Mouse (Mus musculus) forebrain, embryonic 15.5 days (tissue): ENCODE data around the gene Cyp2b13. TPM values are rescaled to one million over a fixed set of nuclear protein-coding genes. Genes with fewer than 3 reads are reported as not detected.
"Not testable (repeated sequence)": the region's sequence is repeated elsewhere in the genome, so short reads cannot be mapped to it uniquely, and the experiment has no call there.

Source experiments
- ATAC-seq: fragments of 200-750 bp; cut with Nextera tagmentation; replicated peaks from 2 replicates; pipeline ENCODE4 v1.8.0; 2017; ENCODE audit warnings: mild to moderate bottlenecking, moderate TSS enrichment, moderate library complexity
- H3K27ac ChIP-seq: fragments of 300-500 bp; sonication (generic); replicated peaks from 2 replicates; pipeline ENCODE4 v1.5.1; 2015; ENCODE audit warnings: mild to moderate bottlenecking, inconsistent platforms
- H3K27me3 ChIP-seq: fragments of 300-500 bp; sonication (generic); 2 replicates; pipeline ENCODE4 v1.6.1; 2015; ENCODE audit warnings: inconsistent platforms
- H3K36me3 ChIP-seq: fragments of 300-500 bp; sonication (generic); 2 replicates; pipeline ENCODE4 v1.6.1; 2015; ENCODE audit warnings: mild to moderate bottlenecking, inconsistent platforms
- H3K4me1 ChIP-seq: fragments of 300-500 bp; sonication (generic); 2 replicates; pipeline ENCODE4 v1.6.1; 2015; ENCODE audit warnings: inconsistent platforms
- H3K4me2 ChIP-seq: fragments of 300-500 bp; sonication (generic); replicated peaks from 2 replicates; pipeline ENCODE4 v1.6.1; 2015; ENCODE audit warnings: mild to moderate bottlenecking, inconsistent platforms
- H3K4me3 ChIP-seq: fragments of 300-500 bp; sonication (generic); 2 replicates; pipeline ENCODE4 v1.5.1; 2015; ENCODE audit warnings: mild to moderate bottlenecking, inconsistent platforms
- H3K9ac ChIP-seq: fragments of 300-500 bp; sonication (generic); replicated peaks from 2 replicates; pipeline ENCODE4 v1.6.1; 2015; ENCODE audit warnings: mild to moderate bottlenecking, inconsistent platforms
- H3K9me3 ChIP-seq: fragments of 300-500 bp; sonication (generic); 2 replicates; pipeline ENCODE4 v1.6.1; 2016; ENCODE audit warnings: inconsistent platforms
- whole genome bisulfite sequencing: fragments of 180-500 bp; shearing (Covaris S2); methylation state at CpG from one replicate; pipeline ENCODE4 v1.1.7; 2015; ENCODE audit warnings: mixed read lengths; 5-methylcytosine and 5-hydroxymethylcytosine counted together
- polyA plus RNA-seq: library from polyadenylated mRNA; unstranded; fragments of >200 nt; fragmentation: Nextera tagmentation; extraction: Ambion mirVana; gene quantifications from 2 replicates; pipeline ENCODE4 v1.2.1, GENCODE M21; 2015

The Cyp2b13 gene
- polyA plus RNA-seq = not detected in 2 replicates

- not testable (repeated sequence) for H3K4me1 ChIP-seq, H3K36me3 ChIP-seq, H3K4me2 ChIP-seq, H3K4me3 ChIP-seq, H3K9ac ChIP-seq, H3K27ac ChIP-seq, H3K27me3 ChIP-seq, ATAC-seq, H3K9me3 ChIP-seq
- 87% methylated on average over 2 of the region's 2 CpGs for WGBS
Measured at GRCm38 (mm10) chr7:26061197-26061596, at the start of gene Cyp2b13. Cyp2b13 (plus strand) TSS chr7:26061497.

GRCm38 (mm10) chr7:26019814-26020332, 41.4 kb upstream of the Cyp2b13 start:
- H3K4me1 ChIP-seq, H3K36me3 ChIP-seq, H3K27ac ChIP-seq, H3K27me3 ChIP-seq, H3K9ac ChIP-seq, H3K4me3 ChIP-seq, H3K4me2 ChIP-seq, H3K9me3 ChIP-seq, ATAC-seq: not testable (repeated sequence)
- 100% methylated on average over 1 of the region's 3 CpGs for WGBS

DNA sequence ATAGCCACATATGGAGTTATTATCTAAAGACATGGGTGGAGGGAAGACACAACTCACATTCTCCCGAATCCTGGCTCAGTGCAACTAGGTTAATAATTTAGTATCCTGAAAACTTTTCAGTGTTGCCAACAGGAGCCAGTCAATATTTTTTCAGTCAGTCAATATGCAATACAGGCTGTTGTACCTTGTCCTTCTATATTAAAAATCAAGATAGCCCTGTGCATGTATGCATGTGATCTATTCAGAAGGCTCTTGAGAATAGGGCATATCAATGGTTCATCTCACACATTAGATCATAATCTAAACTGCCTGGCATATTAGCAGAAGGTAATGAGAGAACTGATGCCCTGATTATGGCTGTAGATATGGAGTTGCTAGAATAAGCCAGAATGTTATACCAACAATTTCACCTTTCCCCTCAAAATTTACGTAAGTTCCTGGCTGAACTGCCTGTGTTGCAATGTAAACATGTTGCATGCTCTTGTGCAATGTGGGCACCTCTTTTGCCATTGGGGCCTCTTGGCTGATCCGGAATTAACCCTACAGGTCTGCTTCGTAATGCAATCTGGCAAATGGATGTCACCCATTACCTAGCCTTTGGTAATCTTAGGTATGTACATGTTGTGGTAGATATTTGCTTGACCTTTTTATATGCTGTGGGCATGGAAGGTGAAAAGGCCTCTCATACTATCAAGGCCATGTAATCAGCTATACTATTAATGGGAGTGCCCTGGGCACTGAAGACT, 6.2 kb upstream of the Cyp2b13 start:
- 87% methylated on average over 4 of the region's 4 CpGs for WGBS
- not testable (repeated sequence) for H3K4me2 ChIP-seq, H3K36me3 ChIP-seq, H3K27me3 ChIP-seq, H3K27ac ChIP-seq, H3K9me3 ChIP-seq, ATAC-seq, H3K9ac ChIP-seq, H3K4me3 ChIP-seq, H3K4me1 ChIP-seq

DNA sequence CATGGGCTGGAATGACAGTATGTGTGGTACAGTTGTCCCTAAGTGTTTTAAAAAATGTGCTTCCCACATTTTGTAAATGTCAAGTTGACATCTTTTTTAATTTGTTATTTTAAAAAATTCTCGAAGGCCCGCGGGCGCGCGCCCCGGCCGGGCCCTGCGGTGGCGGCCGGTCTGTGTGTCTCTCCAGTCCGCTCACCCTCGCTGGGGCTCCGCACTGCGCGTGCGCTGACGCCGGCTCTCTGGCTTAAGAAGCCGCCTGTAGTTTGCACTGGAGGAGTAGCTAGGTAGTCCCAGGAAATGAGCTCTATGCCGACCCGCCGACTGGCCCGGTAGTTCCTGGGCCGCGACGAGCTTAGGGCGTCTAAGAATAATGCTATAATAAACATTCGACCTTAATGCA, 10.4 kb downstream of the Cyp2b13 start:
- not testable (repeated sequence) for H3K9me3 ChIP-seq, H3K36me3 ChIP-seq, ATAC-seq, H3K4me2 ChIP-seq, H3K27ac ChIP-seq, H3K4me1 ChIP-seq, H3K4me3 ChIP-seq, H3K27me3 ChIP-seq, H3K9ac ChIP-seq
- WGBS = 56% methylated on average over 29 of the region's 29 CpGs

DNA sequence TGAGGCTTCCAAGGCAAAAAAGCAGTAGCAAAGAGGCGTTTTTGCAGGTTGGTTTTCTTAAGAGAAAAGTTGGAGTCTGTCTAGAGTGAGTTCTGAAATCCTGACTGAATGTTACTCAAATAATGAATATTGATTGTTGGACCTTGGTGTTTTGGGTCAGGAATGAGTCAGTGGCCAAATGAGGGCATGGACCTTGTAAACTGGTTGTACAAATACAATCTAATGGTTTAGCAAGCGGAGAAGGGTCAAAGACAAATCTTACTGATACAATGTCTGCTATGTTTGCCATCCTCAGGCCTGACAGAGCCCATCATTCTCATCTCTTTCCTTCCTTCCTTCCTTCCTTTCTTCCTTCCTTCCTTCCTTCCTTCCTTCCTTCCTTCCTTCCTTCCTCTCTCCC, 21.3 kb downstream of the Cyp2b13 start:
- Histone ChIP-seq H3K27ac (no peak overlapping the region), H3K27me3 (no peaks in the 10 kb centered on the region)
- 72% methylated on average over 2 of the region's 2 CpGs for WGBS

GRCm38 (mm10) chr7:26087391-26087790, 26.1 kb downstream of the Cyp2b13 start:
- 90% methylated on average over 1 of the region's 1 CpGs for WGBS

More for the DNA sequence above, 21.3 kb downstream of the Cyp2b13 start:
- Histone ChIP-seq H3K4me1 (no peaks in the 10 kb centered on the region), H3K4me2 (no peak overlapping the region), H3K9ac (no peak overlapping the region), H3K4me3 (no peak overlapping the region), H3K36me3 (no peaks in the 10 kb centered on the region), H3K9me3 (0 out of 2 replicates have a peak, but pooled peaks cover 6% of the 10 kb centered on the region)
- ATAC-seq = no peak

DNA sequence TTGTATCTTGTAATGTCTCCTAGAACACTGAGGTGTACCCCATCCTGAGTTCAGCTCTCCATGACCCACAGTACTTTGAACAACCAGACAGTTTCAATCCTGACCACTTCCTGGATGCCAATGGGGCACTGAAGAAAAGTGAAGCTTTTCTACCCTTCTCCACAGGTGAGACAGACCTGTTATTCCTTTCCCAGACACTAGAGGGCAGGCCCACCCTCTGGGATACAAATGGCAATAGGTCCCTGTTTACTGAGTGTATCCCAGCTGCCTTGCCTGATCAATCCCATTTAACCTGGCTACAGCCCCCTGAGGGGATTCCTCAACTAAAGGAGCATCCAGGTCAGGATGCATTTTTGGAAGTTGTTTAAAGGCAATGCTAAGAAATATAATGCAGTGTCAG, 27.3 kb downstream of the Cyp2b13 start:
- not testable (repeated sequence) for ATAC-seq, H3K27ac ChIP-seq, H3K4me3 ChIP-seq, H3K4me2 ChIP-seq, H3K36me3 ChIP-seq, H3K9ac ChIP-seq, H3K9me3 ChIP-seq, H3K4me1 ChIP-seq, H3K27me3 ChIP-seq

More at GRCm38 (mm10) chr7:26087391-26087790, 26.1 kb downstream of the Cyp2b13 start:
- H3K27me3 ChIP-seq = no peaks in the 10 kb centered on the region
- no peak overlapping the region for H3K4me2 ChIP-seq
- no peaks in the 10 kb centered on the region for H3K36me3 ChIP-seq
- H3K9ac ChIP-seq = no peak overlapping the region
- no peak overlapping the region for H3K4me3 ChIP-seq
- H3K9me3 ChIP-seq = 0 out of 2 replicates have a peak, but pooled peaks cover 10% of the 10 kb centered on the region
- no peak for ATAC-seq
- H3K27ac ChIP-seq = no peak overlapping the region
- no peaks in the 10 kb centered on the region for H3K4me1 ChIP-seq

- not testable (repeated sequence) for H3K9me3 ChIP-seq, H3K27me3 ChIP-seq, H3K4me3 ChIP-seq, H3K36me3 ChIP-seq, H3K4me1 ChIP-seq, ATAC-seq, H3K27ac ChIP-seq, H3K9ac ChIP-seq, H3K4me2 ChIP-seq
- WGBS = no CpG with 5 or more reads among the region's 2 CpGs
Measured at GRCm38 (mm10) chr7:26139623-26140022, 78.3 kb downstream of the Cyp2b13 start.

- not testable (repeated sequence) for H3K4me2 ChIP-seq, H3K27me3 ChIP-seq, H3K27ac ChIP-seq, ATAC-seq, H3K4me1 ChIP-seq, H3K36me3 ChIP-seq, H3K9me3 ChIP-seq, H3K9ac ChIP-seq, H3K4me3 ChIP-seq
- WGBS = 83% methylated on average over 1 of the region's 3 CpGs
Measured at GRCm38 (mm10) chr7:26143657-26144056, 82.4 kb downstream of the Cyp2b13 start.

Other genes starting within 250 kb of the Cyp2b13 start
- 0.61 and 1.1 TPM in 2 replicates for gene Cyp2s1, start 244.6 kb upstream of the Cyp2b13 start, polyA plus RNA-seq
- gene Cyp2b10, start 163.9 kb upstream of the Cyp2b13 start, polyA plus RNA-seq = not detected in 2 replicates
- not detected in 2 replicates for gene Cyp2b9, start 111.9 kb downstream of the Cyp2b13 start, polyA plus RNA-seq
- gene Vmn1r184, start 198.8 kb downstream of the Cyp2b13 start, polyA plus RNA-seq = not detected in 2 replicates
- gene Cyp2a4, start 245.7 kb downstream of the Cyp2b13 start, polyA plus RNA-seq = not detected in 2 replicates